Mouse (Mus musculus) olfactory bulb, adult 2 months (tissue): Measurements from ENCODE around the gene Relch. TPM values are rescaled to one million over a fixed set of nuclear protein-coding genes. Genes with fewer than 3 reads are reported as not detected.
A peak's percentile ranks its signal among the peaks of the same experiment; 100 is the strongest.
"Not testable (repeated sequence)": the region's sequence is repeated elsewhere in the genome, so short reads cannot be mapped to it uniquely, and the experiment has no call there.

Source experiments
- H3K27ac ChIP-seq: fragments of 200-500 bp; 2 replicates; pipeline ENCODE4 v1.5.1; 2012; ENCODE audit warnings: low read depth, low read length; ENCODE audit not compliant: insufficient read depth
- H3K4me1 ChIP-seq: fragments of 200-500 bp; 2 replicates; pipeline ENCODE4 v1.6.1; 2012; ENCODE audit warnings: low read length; ENCODE audit not compliant: control insufficient read depth, insufficient read depth
- H3K4me3 ChIP-seq: fragments of 200-500 bp; 2 replicates; pipeline ENCODE4 v1.5.1; 2012; ENCODE audit warnings: mild to moderate bottlenecking, low read depth, low read length, moderate library complexity; ENCODE audit not compliant: insufficient read depth
- CTCF ChIP-seq: fragments of 200-500 bp; IDR thresholded peaks from 2 replicates; pipeline ENCODE4 v1.5.1; 2012; ENCODE audit warnings: low read depth, mild to moderate bottlenecking, low read length, moderate library complexity; ENCODE audit not compliant: insufficient read depth
- POLR2A ChIP-seq: fragments of 200-500 bp; IDR thresholded peaks from 2 replicates; pipeline ENCODE4 v1.6.1; 2012; ENCODE audit warnings: mild to moderate bottlenecking, low read depth, low read length, moderate library complexity; ENCODE audit not compliant: insufficient read depth
- WGBS: fragments of 180-500 bp; shearing (Covaris S2); methylation state at CpG from one replicate; pipeline ENCODE4 v1.1.7; 2018; 5-methylcytosine and 5-hydroxymethylcytosine counted together
- polyA plus RNA-seq: library from polyadenylated mRNA; stranded (reverse); fragments of >200 nt; gene quantifications from 2 replicates; pipeline ENCODE4 v1.2.4, GENCODE M21; 2012; ENCODE audit warnings: low replicate concordance; ENCODE audit not compliant: missing spikeins, insufficient read depth, insufficient read length

Gene Relch
- polyA plus RNA-seq, 1 experiment, result not detected

GRCm38 (mm10) chr1:105759422-105760165, 95.9 kb downstream of the Relch start:
- no peaks in the 10 kb centered on the region for H3K4me1 ChIP-seq
- no peak for TF ChIP-seq CTCF
- TF ChIP-seq POLR2A, result no peak
- WGBS, result 88% methylated on average over 3 of the region's 3 CpGs
- H3K27ac ChIP-seq, result no peak overlapping the region
- H3K4me3 ChIP-seq, result no peak overlapping the region

GRCm38 (mm10) chr1:105765586-105765985, 101.9 kb downstream of the Relch start:
- no peak overlapping the region for H3K27ac ChIP-seq
- H3K4me1 ChIP-seq, result no peaks in the 10 kb centered on the region
- WGBS, result 76% methylated on average over 8 of the region's 8 CpGs
- TF ChIP-seq CTCF, result no peak
- no peak for TF ChIP-seq POLR2A
- H3K4me3 ChIP-seq, result no peak overlapping the region

- WGBS, result 87% methylated on average over 9 of the region's 9 CpGs
- not testable (repeated sequence) for H3K27ac ChIP-seq, H3K4me3 ChIP-seq, H3K4me1 ChIP-seq
Observed at GRCm38 (mm10) chr1:105766099-105766498, 102.4 kb downstream of the Relch start.

- 90% methylated on average over 2 of the region's 2 CpGs for WGBS
Observed at GRCm38 (mm10) chr1:105768397-105768796, 104.7 kb downstream of the Relch start.

GRCm38 (mm10) chr1:105770685-105771084, 107.0 kb downstream of the Relch start:
- Histone ChIP-seq H3K27ac (no peak overlapping the region), H3K4me3 (no peak overlapping the region), H3K4me1 (no peaks in the 10 kb centered on the region)
- TF ChIP-seq POLR2A, result no peak
- no peak for TF ChIP-seq CTCF
- WGBS, result 78% methylated on average over 2 of the region's 2 CpGs

More at GRCm38 (mm10) chr1:105768397-105768796, 104.7 kb downstream of the Relch start:
- TF ChIP-seq CTCF (no peak), POLR2A (no peak)
- H3K4me3 ChIP-seq, result no peak overlapping the region
- H3K4me1 ChIP-seq, result no peaks in the 10 kb centered on the region
- H3K27ac ChIP-seq, result no peak overlapping the region

GRCm38 (mm10) chr1:105776426-105776825, 112.8 kb downstream of the Relch start:
- H3K4me3 ChIP-seq, result no peak overlapping the region
- TF ChIP-seq POLR2A (no peak), CTCF (no peak)
- no peak overlapping the region for H3K27ac ChIP-seq
- peaks cover 10% of the 10 kb centered on the region for H3K4me1 ChIP-seq
- WGBS, result 89% methylated on average over 4 of the region's 4 CpGs

GRCm38 (mm10) chr1:105780079-105780456, 116.4 kb downstream of the Relch start:
- no peak overlapping the region for H3K27ac ChIP-seq
- peak overlapping the region; percentile 55 for H3K4me3 ChIP-seq
- 39% methylated on average over 12 of the region's 12 CpGs for WGBS
- no peak for TF ChIP-seq POLR2A
- TF ChIP-seq CTCF, result no peak
- H3K4me1 ChIP-seq, result peaks cover 10% of the 10 kb centered on the region

- H3K4me1 ChIP-seq, result peaks cover 10% of the 10 kb centered on the region
- TF ChIP-seq POLR2A, result no peak
- peak; percentile 35; the same call in 1 of the 2 replicates for TF ChIP-seq CTCF
- 8% methylated on average over 69 of the region's 77 CpGs for WGBS
- H3K27ac ChIP-seq, result no peak within 1 kb of the TSS
- peak within 1 kb of the TSS; percentile 55 for H3K4me3 ChIP-seq
Observed at GRCm38 (mm10) chr1:105780457-105781364, 117.0 kb downstream of the Relch start, which contains the start of gene Tnfrsf11a. Gene Tnfrsf11a, plus strand, starts transcription at chr1:105780718.
